ENCODE assay signal across 14 mouse cellular contexts in genomic region chr9:77456169-77456826, GRCm38 (mm10).
A peak's percentile ranks its signal among the peaks of the same experiment; 100 is the strongest.
DNase-seq lines count a peak whose midpoint lies in the region; ATAC-seq lines count a peak whose summit lies in the region.
"Had no signal": no experiment of that assay in that cellular context is flagged by ENCODE, and none has a peak within 500 bp of the region (broad histone marks: within the 10 kb centered on the region; RNA-seq: fewer than 3 reads in every experiment).

No protein-coding gene starts in this region.

- H3K27me3 ChIP-seq in hindbrain, embryonic 10.5 days (ENCODE audit: insufficient read depth, poor library complexity, severe bottlenecking): no peaks in the 10 kb centered on the region
- no peaks in the 10 kb centered on the region for H3K27me3 ChIP-seq in hindbrain, embryonic 13.5 days
- H3K27me3 ChIP-seq in intestine, embryonic 15.5 days (replicated peaks): no peaks in the 10 kb centered on the region
- H3K27me3 ChIP-seq: midbrain, embryonic 13.5 days; stomach, embryonic 15.5 days had no signal

- intact Hi-C loops in left cerebral cortex, postnatal 25 days (cut with DNase I): no loop called here

- peaks cover 32% of the 10 kb centered on the region for H3K4me1 ChIP-seq in hindbrain, embryonic 10.5 days (replicated peaks)
- peaks cover 6% of the 10 kb centered on the region; the same call in 1 of the 2 replicates for H3K4me1 ChIP-seq in hindbrain, embryonic 13.5 days (replicated peaks)
- no peaks in the 10 kb centered on the region for H3K4me1 ChIP-seq in intestine, embryonic 15.5 days (replicated peaks)
- H3K4me1 ChIP-seq: stomach, embryonic 15.5 days had no signal

- no peak overlapping the region for H3K9ac ChIP-seq in hindbrain, embryonic 13.5 days
- H3K9ac ChIP-seq in intestine, embryonic 15.5 days: no peak overlapping the region
- H3K9ac ChIP-seq: midbrain, embryonic 13.5 days; stomach, embryonic 15.5 days had no signal

- no peak overlapping the region for H3K4me2 ChIP-seq in hindbrain, embryonic 13.5 days
- no peak overlapping the region for H3K4me2 ChIP-seq in intestine, embryonic 15.5 days (replicated peaks)
- H3K4me2 ChIP-seq: liver, embryonic 11.5 days; midbrain, embryonic 13.5 days; stomach, embryonic 15.5 days had no signal

- no peak for ATAC-seq in hindbrain, embryonic 13.5 days (ENCODE audit: low FRiP score)
- ATAC-seq in intestine, embryonic 15.5 days: no peak
- ATAC-seq: intestine, postnatal 0 days; midbrain, embryonic 13.5 days had no signal

- no peak overlapping the region for H3K4me3 ChIP-seq in hindbrain, embryonic 10.5 days
- no peak overlapping the region for H3K4me3 ChIP-seq in hindbrain, embryonic 13.5 days
- no peak overlapping the region for H3K4me3 ChIP-seq in intestine, embryonic 15.5 days (replicated peaks)
- H3K4me3 ChIP-seq: midbrain, embryonic 13.5 days; stomach, embryonic 15.5 days had no signal

- DNase-seq in hindbrain, embryonic 10.5 days (ENCODE audit: low spot score): no peak
- DNase-seq in right cerebral cortex, adult 18-20 months: peak; percentile 70
- DNase-seq in right cerebral cortex, postnatal 14 days: no peak
- peak; percentile 31 to 85 for DNase-seq in left cerebral cortex, postnatal 25 days (ENCODE audit: low spot score in 2 of 2)
- DNase-seq in telencephalon, adult 2 months (ENCODE audit: low read depth, low spot score): peak; percentile 54
- no peak for DNase-seq in adipocyte (ENCODE audit: low spot score)
- DNase-seq: heart, adult 18-20 months; layer of hippocampus, adult 9-11 months had no signal

- H3K36me3 ChIP-seq in hindbrain, embryonic 10.5 days: peaks cover 29% of the 10 kb centered on the region
- H3K36me3 ChIP-seq in hindbrain, embryonic 13.5 days: peaks cover 3% of the 10 kb centered on the region; the same call in 1 of the 2 replicates
- H3K36me3 ChIP-seq in intestine, embryonic 15.5 days: no peaks in the 10 kb centered on the region

- no peaks in the 10 kb centered on the region for H3K9me3 ChIP-seq in hindbrain, embryonic 10.5 days
- H3K9me3 ChIP-seq in hindbrain, embryonic 13.5 days: no peaks in the 10 kb centered on the region
- H3K9me3 ChIP-seq in intestine, embryonic 15.5 days: no peaks in the 10 kb centered on the region
- H3K9me3 ChIP-seq: midbrain, embryonic 13.5 days; stomach, embryonic 15.5 days had no signal

- WGBS in hindbrain, embryonic 10.5 days: 83% methylated on average over 13 of the region's 13 CpGs
- 68% methylated on average over 13 of the region's 13 CpGs for WGBS in hindbrain, embryonic 13.5 days
- 73% methylated on average over 13 of the region's 13 CpGs for WGBS in intestine, embryonic 15.5 days

- 0 out of 2 replicates have a peak overlapping the region, but pooled peaks have one; percentile 35 for H3K27ac ChIP-seq in hindbrain, embryonic 10.5 days
- no peak overlapping the region for H3K27ac ChIP-seq in hindbrain, embryonic 13.5 days
- H3K27ac ChIP-seq in intestine, embryonic 15.5 days: no peak overlapping the region
- H3K27ac ChIP-seq: midbrain, embryonic 13.5 days; stomach, embryonic 15.5 days had no signal

Comparison
In these comparisons a context has a peak if more than half of its experiments do, and no peak if none do; other contexts are left out.
1. DNase-seq: peak in right cerebral cortex, adult 18-20 months (single experiment), left cerebral cortex, postnatal 25 days (2 of 2) and telencephalon, adult 2 months (single experiment); none in hindbrain, embryonic 10.5 days (single experiment), right cerebral cortex, postnatal 14 days (single experiment) and adipocyte (single experiment).